Mouse (Mus musculus) liver, adult 2 months (tissue): ENCODE measurements around the gene Rhog. TPM values are rescaled to one million over a fixed set of nuclear protein-coding genes. Genes with fewer than 3 reads are reported as not detected.

Experiments
- DNase-seq: peaks from one replicate; pipeline ENCODE4 v3.0.0-alpha.2; 2011; ENCODE audit warnings: low read depth, low spot score; ENCODE audit errors: extremely low read depth
- H3K27ac ChIP-seq: fragments of 200-500 bp; replicated peaks from 2 replicates; pipeline ENCODE4 v1.5.1; 2012; ENCODE audit warnings: low read depth, mild to moderate bottlenecking, control low read depth, inconsistent platforms, low read length; ENCODE audit not compliant: insufficient read depth
- H3K27me3 ChIP-seq: fragments of 200-500 bp; 2 replicates; pipeline ENCODE4 v1.6.1; 2012; ENCODE audit warnings: mild to moderate bottlenecking, moderate library complexity, low read length, inconsistent platforms; ENCODE audit not compliant: control insufficient read depth, insufficient read depth
- H3K36me3 ChIP-seq: fragments of 200-500 bp; 2 replicates; pipeline ENCODE4 v1.6.1; 2012; ENCODE audit warnings: low read length, inconsistent platforms; ENCODE audit not compliant: control insufficient read depth, insufficient read depth
- H3K4me1 ChIP-seq: fragments of 200-500 bp; 2 replicates; pipeline ENCODE4 v1.6.1; 2011; ENCODE audit warnings: low read length; ENCODE audit not compliant: control insufficient read depth, insufficient read depth
- H3K4me3 ChIP-seq: fragments of 200-500 bp; 2 replicates; pipeline ENCODE4 v1.5.1; 2011; ENCODE audit warnings: low read depth, mild to moderate bottlenecking, control low read depth, low read length, moderate library complexity; ENCODE audit not compliant: insufficient read depth
- H3K79me2 ChIP-seq: fragments of 200-500 bp; 2 replicates; pipeline ENCODE4 v1.6.1; 2012; ENCODE audit warnings: inconsistent platforms, mild to moderate bottlenecking, low read length, moderate library complexity; ENCODE audit not compliant: control insufficient read depth, insufficient read depth
- H3K9ac ChIP-seq: fragments of 200-500 bp; 2 replicates; pipeline ENCODE4 v1.6.1; 2012; ENCODE audit warnings: low read depth, mild to moderate bottlenecking, control low read depth, inconsistent platforms, low read length
- CTCF ChIP-seq: fragments of 200-500 bp; IDR thresholded peaks from 2 replicates; pipeline ENCODE4 v1.5.1; 2011; ENCODE audit warnings: low read depth, low read length, control low read depth
- POLR2A ChIP-seq: fragments of 200-500 bp; IDR thresholded peaks from 2 replicates; pipeline ENCODE4 v1.6.1; 2011; ENCODE audit warnings: low read length, control low read depth; ENCODE audit not compliant: insufficient read depth; ENCODE audit errors: extremely low read depth
- WGBS: fragments of 180-500 bp; shearing (Covaris S2); methylation state at CpG from one replicate; pipeline ENCODE4 v1.1.7; 2018; 5-methylcytosine and 5-hydroxymethylcytosine counted together
- polyA plus RNA-seq: library from polyadenylated mRNA; depleted of rRNA; stranded (reverse); fragments of >200 nt; gene quantifications from 2 replicates; pipeline ENCODE4 v1.2.3, GENCODE M21; 2012
- total RNA-seq: library from RNA; depleted of rRNA; stranded (reverse); fragments of >200 nt; gene quantifications from 2 replicates; pipeline ENCODE4 v1.2.3, GENCODE M21; 2014

Rhog gene
- total and polyA plus RNA-seq, 2 experiments, result 3.9 to 26.3 TPM

DNA sequence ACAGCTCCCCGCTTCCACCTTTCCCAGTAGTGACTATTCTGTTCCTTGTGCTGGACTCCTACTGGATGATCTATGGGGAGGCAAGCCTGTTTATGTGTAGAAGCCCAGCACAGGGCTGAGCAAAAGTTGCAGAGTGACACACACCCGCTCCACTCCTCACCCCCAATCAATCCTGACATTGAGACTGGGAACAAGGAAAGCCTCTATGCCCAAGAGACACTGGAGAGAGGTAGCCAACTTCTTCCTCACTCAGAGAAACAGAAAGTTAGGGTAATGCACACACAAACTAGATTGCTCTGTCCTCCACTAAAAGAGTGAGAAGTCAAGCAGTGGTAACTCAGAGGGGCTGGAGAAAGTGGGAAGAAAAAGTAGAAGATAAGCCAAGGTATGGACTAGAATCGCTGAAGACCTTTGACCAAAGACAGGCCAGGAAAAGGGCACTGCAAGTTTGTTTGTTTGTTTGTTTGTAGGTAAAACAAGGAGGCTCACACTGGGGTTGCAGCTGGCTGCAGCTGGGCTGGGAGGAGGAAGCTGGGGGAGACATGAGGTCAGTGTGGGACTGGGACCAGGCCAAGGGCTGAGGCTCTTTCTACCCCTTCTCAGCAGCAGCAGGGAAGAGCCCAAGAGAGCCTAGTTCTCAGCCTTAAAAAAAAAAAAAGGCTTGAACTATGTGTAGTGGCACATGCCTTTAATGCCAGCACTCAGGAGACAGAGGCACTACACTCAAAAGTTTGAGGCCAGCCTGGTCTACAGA is 10.9 kb downstream of the Rhog start:
- peaks cover 34% of the 10 kb centered on the region for H3K4me1 ChIP-seq
- no peak overlapping the region for H3K4me3 ChIP-seq
- H3K36me3 ChIP-seq, result peaks cover 2% of the 10 kb centered on the region; the same call in 1 of the 2 replicates
- no peak for TF ChIP-seq POLR2A
- TF ChIP-seq CTCF, result no peak
- H3K27me3 ChIP-seq, result no peaks in the 10 kb centered on the region
- DNase-seq, result no peak
- H3K79me2 ChIP-seq, result peaks cover 38% of the 10 kb centered on the region; the same call in 1 of the 2 replicates
- WGBS, result 71% methylated on average over 3 of the region's 3 CpGs
- H3K9ac ChIP-seq, result no peak overlapping the region
- peak overlapping the region; percentile 48 for H3K27ac ChIP-seq

DNA sequence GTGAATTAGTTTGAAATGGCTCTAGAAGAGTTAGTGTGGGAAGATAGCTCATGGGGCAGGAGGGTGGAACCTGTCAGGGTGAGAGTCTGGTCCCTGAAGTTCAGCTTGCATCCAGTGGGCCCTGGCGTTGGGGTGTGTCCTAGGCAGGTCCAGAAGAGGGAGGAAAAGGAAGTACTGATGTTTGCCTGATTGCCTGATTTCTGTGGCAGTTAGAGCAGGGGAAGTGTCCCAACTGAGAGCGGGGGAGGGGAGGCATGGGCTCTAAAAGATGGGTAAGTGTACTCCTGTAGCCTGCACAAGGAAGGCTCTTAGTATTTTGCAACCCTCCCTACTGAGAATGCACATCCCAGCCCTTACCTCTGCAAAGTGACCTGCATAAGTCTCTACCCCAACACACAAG is 12.0 kb downstream of the Rhog start:
- Histone ChIP-seq H3K36me3 (peaks cover 5% of the 10 kb centered on the region; the same call in 1 of the 2 replicates), H3K4me3 (no peak overlapping the region), H3K4me1 (peaks cover 31% of the 10 kb centered on the region), H3K27me3 (no peaks in the 10 kb centered on the region), H3K79me2 (peaks cover 34% of the 10 kb centered on the region; the same call in 1 of the 2 replicates), H3K27ac (no peak overlapping the region), H3K9ac (no peak overlapping the region)
- DNase-seq, result no peak
- WGBS, result 85% methylated on average over 2 of the region's 2 CpGs
- TF ChIP-seq CTCF (no peak), POLR2A (no peak)

- Histone ChIP-seq H3K9ac (no peak overlapping the region), H3K27me3 (no peaks in the 10 kb centered on the region), H3K79me2 (peaks cover 24% of the 10 kb centered on the region; the same call in 1 of the 2 replicates), H3K27ac (no peak overlapping the region), H3K4me3 (no peak overlapping the region), H3K36me3 (peaks cover 8% of the 10 kb centered on the region; the same call in 1 of the 2 replicates), H3K4me1 (peaks cover 24% of the 10 kb centered on the region)
- TF ChIP-seq POLR2A (no peak), CTCF (no peak)
- 83% methylated on average over 3 of the region's 3 CpGs for WGBS
- DNase-seq, result no peak
Measured at GRCm38 (mm10) chr7:102242917-102243316, 12.9 kb downstream of the Rhog start.

DNA sequence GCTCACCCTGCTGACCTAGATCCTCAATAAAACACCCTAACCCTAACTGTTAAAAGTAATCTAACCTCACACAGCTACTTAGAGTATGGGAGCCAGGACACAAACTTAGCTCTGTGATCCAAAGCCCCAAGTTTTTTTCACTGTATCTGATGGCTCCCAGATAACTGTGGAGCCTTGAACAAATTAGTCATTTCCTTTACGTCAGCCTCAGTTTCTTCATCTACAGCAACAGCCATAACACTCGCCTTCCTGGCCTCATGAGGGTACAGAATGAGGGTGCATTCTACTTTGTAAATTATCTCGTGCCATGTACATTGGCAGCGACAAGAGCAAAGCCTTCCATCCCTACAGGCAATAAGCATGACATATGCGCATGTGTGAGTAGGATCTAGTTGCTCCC is 13.5 kb downstream of the Rhog start:
- Histone ChIP-seq H3K36me3 (peaks cover 8% of the 10 kb centered on the region; the same call in 1 of the 2 replicates), H3K27me3 (no peaks in the 10 kb centered on the region)
- WGBS, result 89% methylated on average over 5 of the region's 5 CpGs

GRCm38 (mm10) chr7:102239591-102239990 is 16.3 kb downstream of the Rhog start:
- H3K4me1 ChIP-seq, result peaks cover 4% of the 10 kb centered on the region; the same call in 1 of the 2 replicates
- 93% methylated on average over 16 of the region's 16 CpGs for WGBS
- no peak overlapping the region for H3K27ac ChIP-seq
- TF ChIP-seq CTCF, result no peak
- no peak for TF ChIP-seq POLR2A
- no peaks in the 10 kb centered on the region for H3K27me3 ChIP-seq
- no peak for DNase-seq
- no peak overlapping the region for H3K9ac ChIP-seq
- H3K79me2 ChIP-seq, result peaks cover 10% of the 10 kb centered on the region; the same call in 1 of the 2 replicates
- peaks cover 8% of the 10 kb centered on the region; the same call in 1 of the 2 replicates for H3K36me3 ChIP-seq
- no peak overlapping the region for H3K4me3 ChIP-seq

More for the DNA sequence above, 13.5 kb downstream of the Rhog start:
- H3K27ac ChIP-seq, result no peak overlapping the region
- no peak for DNase-seq
- H3K9ac ChIP-seq, result no peak overlapping the region
- TF ChIP-seq POLR2A (no peak), CTCF (no peak)
- no peak overlapping the region for H3K4me3 ChIP-seq
- H3K79me2 ChIP-seq, result peaks cover 20% of the 10 kb centered on the region; the same call in 1 of the 2 replicates
- H3K4me1 ChIP-seq, result peaks cover 22% of the 10 kb centered on the region
